Mouse (Mus musculus) MEL (cell line): Measurements from ENCODE around the gene Camta2. TPM values are rescaled to one million over a fixed set of nuclear protein-coding genes. Genes with fewer than 3 reads are reported as not detected.

Experiments
- DNase-seq: peaks from one replicate; pipeline ENCODE4 v3.0.0; 2011; ENCODE audit warnings: low read depth, low spot score
- H3K27ac ChIP-seq: 2 replicates; pipeline ENCODE4 v1.5.1; 2012; ENCODE audit warnings: low read depth, mild to moderate bottlenecking, control low read depth, low read length, moderate library complexity; ENCODE audit not compliant: control insufficient read depth
- H3K27me3 ChIP-seq, 2 experiments: fragments of 150-350 bp in 1 of 2; sonication (generic) in 1 of 2; 2 replicates each; pipeline ENCODE4 v1.6.1; 2012; ENCODE audit warnings: low read length in 2 of 2, mild to moderate bottlenecking in 2 of 2, improper control_type of control experiment in 1 of 2, moderate library complexity in 1 of 2; ENCODE audit not compliant: insufficient read depth in 2 of 2, control insufficient read depth in 1 of 2
- H3K36me3 ChIP-seq, 2 experiments: 2 replicates each; pipeline ENCODE4 v1.6.1; 2012 to 2014; ENCODE audit warnings: low read length in 2 of 2, improper control_type of control experiment in 1 of 2, inconsistent platforms in 1 of 2, mild to moderate bottlenecking in 1 of 2; ENCODE audit not compliant: insufficient read depth in 2 of 2, control insufficient read depth in 1 of 2
- H3K4me1 ChIP-seq, 2 experiments: fragments of 150-350 bp in 1 of 2; sonication (generic) in 1 of 2; 2 replicates each; pipeline ENCODE4 v1.6.1; 2012; ENCODE audit warnings: low read length in 2 of 2, improper control_type of control experiment in 1 of 2, mild to moderate bottlenecking in 1 of 2; ENCODE audit not compliant: insufficient read depth in 2 of 2, control insufficient read depth in 1 of 2
- H3K4me3 ChIP-seq, 2 experiments: fragments of 150-350 bp in 1 of 2; sonication (generic) in 1 of 2; 2 replicates each; pipeline ENCODE4 v1.5.1; 2012; ENCODE audit warnings: low read depth in 2 of 2, low read length in 2 of 2, mild to moderate bottlenecking in 2 of 2, moderate library complexity in 2 of 2, control low read depth in 1 of 2, improper control_type of control experiment in 1 of 2; ENCODE audit not compliant: control insufficient read depth in 1 of 2, insufficient read depth in 1 of 2
- H3K79me2 ChIP-seq: 2 replicates; pipeline ENCODE4 v1.6.1; 2012; ENCODE audit warnings: mild to moderate bottlenecking, low read length, moderate library complexity; ENCODE audit not compliant: control insufficient read depth, poor library complexity, insufficient read depth
- H3K9ac ChIP-seq: 2 replicates; pipeline ENCODE4 v1.6.1; 2012; ENCODE audit warnings: low read depth, mild to moderate bottlenecking, control low read depth, low read length, moderate library complexity; ENCODE audit not compliant: control insufficient read depth, poor library complexity, severe bottlenecking
- H3K9me3 ChIP-seq: fragments of 150-350 bp; sonication (generic); replicated peaks from 2 replicates; pipeline ENCODE4 v1.6.1; 2012; ENCODE audit warnings: mild to moderate bottlenecking, low read length, improper control_type of control experiment, moderate library complexity; ENCODE audit not compliant: insufficient read depth
- BHLHE40 ChIP-seq: IDR thresholded peaks from 2 replicates; pipeline ENCODE4 v1.6.1; 2012; ENCODE audit warnings: low read depth, mild to moderate bottlenecking, inconsistent platforms, low read length, improper control_type of control experiment, borderline replicate concordance
- CHD1 ChIP-seq: IDR thresholded peaks from 2 replicates; pipeline ENCODE4 v1.6.1; 2012; ENCODE audit warnings: low read depth, mild to moderate bottlenecking, inconsistent platforms, low read length, improper control_type of control experiment
- CHD2 ChIP-seq: IDR thresholded peaks from 2 replicates; pipeline ENCODE4 v1.6.1; 2011; ENCODE audit warnings: low read length, improper control_type of control experiment
- CTCF ChIP-seq, 3 experiments: IDR thresholded peaks in 2 of 3; conservative IDR thresholded peaks in 1 of 3; 2 replicates each; pipeline ENCODE4 v1.5.1; 2011 to 2012; ENCODE audit warnings: low read length in 3 of 3, low read depth in 2 of 3, mild to moderate bottlenecking in 2 of 3, improper control_type of control experiment in 1 of 3, inconsistent platforms in 1 of 3, mixed read lengths in 1 of 3, moderate library complexity in 1 of 3; ENCODE audit not compliant: control insufficient read depth in 1 of 3, insufficient read depth in 1 of 3, poor library complexity in 1 of 3, severe bottlenecking in 1 of 3
- E2F4 ChIP-seq: IDR thresholded peaks from 2 replicates; pipeline ENCODE4 v1.6.1; 2011; ENCODE audit warnings: low read depth, low read length, improper control_type of control experiment, borderline replicate concordance
- ELF1 ChIP-seq: IDR thresholded peaks from 2 replicates; pipeline ENCODE4 v1.6.1; 2014; ENCODE audit warnings: low read depth, mild to moderate bottlenecking, inconsistent platforms, low read length, improper control_type of control experiment, moderate library complexity
- ETS1 ChIP-seq: IDR thresholded peaks from 2 replicates; pipeline ENCODE4 v1.6.1; 2012; ENCODE audit warnings: low read depth, mild to moderate bottlenecking, inconsistent platforms, low read length, improper control_type of control experiment, moderate library complexity
- GABPA ChIP-seq: IDR thresholded peaks from 2 replicates; pipeline ENCODE4 v1.6.1; 2012; ENCODE audit warnings: low read depth, mild to moderate bottlenecking, inconsistent platforms, low read length, improper control_type of control experiment, moderate library complexity
- GATA1 ChIP-seq: IDR thresholded peaks from 2 replicates; pipeline ENCODE4 v1.6.1; 2011; ENCODE audit warnings: low read depth, low read length, improper control_type of control experiment
- HCFC1 ChIP-seq: IDR thresholded peaks from 2 replicates; pipeline ENCODE4 v1.6.1; 2012; ENCODE audit warnings: low read depth, mild to moderate bottlenecking, inconsistent platforms, low read length, improper control_type of control experiment, moderate library complexity
- JUND ChIP-seq: IDR thresholded peaks from 2 replicates; pipeline ENCODE4 v1.6.1; 2011; ENCODE audit warnings: low read depth, mild to moderate bottlenecking, improper control_type of control experiment, low read length
- KAT2A ChIP-seq: conservative IDR thresholded peaks from 2 replicates; pipeline ENCODE4 v1.6.1; 2012; ENCODE audit warnings: low read depth, low read length, improper control_type of control experiment, inconsistent platforms
- MAFK ChIP-seq: IDR thresholded peaks from 2 replicates; pipeline ENCODE4 v1.6.1; 2011; ENCODE audit warnings: low read depth, mild to moderate bottlenecking, low read length, improper control_type of control experiment, borderline replicate concordance
- MAX ChIP-seq: IDR thresholded peaks from 2 replicates; pipeline ENCODE4 v1.6.1; 2011; ENCODE audit warnings: low read length, improper control_type of control experiment
- MAZ ChIP-seq: IDR thresholded peaks from 2 replicates; pipeline ENCODE4 v1.6.1; 2012; ENCODE audit warnings: low read depth, mild to moderate bottlenecking, inconsistent platforms, low read length, improper control_type of control experiment
- MEF2A ChIP-seq: IDR thresholded peaks from 2 replicates; pipeline ENCODE4 v1.6.1; 2014; ENCODE audit warnings: low read depth, mild to moderate bottlenecking, inconsistent platforms, low read length, improper control_type of control experiment; ENCODE audit not compliant: poor library complexity, insufficient replicate concordance, severe bottlenecking; ENCODE audit errors: extremely low read depth
- MXI1 ChIP-seq: IDR thresholded peaks from 2 replicates; pipeline ENCODE4 v1.6.1; 2011; ENCODE audit warnings: mild to moderate bottlenecking, low read depth, low read length, improper control_type of control experiment
- MYB ChIP-seq: IDR thresholded peaks from 2 replicates; pipeline ENCODE4 v1.6.1; 2011; ENCODE audit warnings: mild to moderate bottlenecking, low read depth, low read length, improper control_type of control experiment
- MYC ChIP-seq: IDR thresholded peaks from 2 replicates; pipeline ENCODE4 v1.6.1; 2011; ENCODE audit warnings: low read depth, mild to moderate bottlenecking, low read length, improper control_type of control experiment, moderate library complexity
- NELFE ChIP-seq: IDR thresholded peaks from 2 replicates; pipeline ENCODE4 v1.6.1; 2011; ENCODE audit warnings: low read depth, low read length, improper control_type of control experiment
- NRF1 ChIP-seq: IDR thresholded peaks from 2 replicates; pipeline ENCODE4 v1.6.1; 2014; ENCODE audit warnings: low read depth, mild to moderate bottlenecking, inconsistent platforms, low read length, improper control_type of control experiment, moderate library complexity; ENCODE audit not compliant: poor library complexity, insufficient read depth, severe bottlenecking
- POLR2A ChIP-seq, 2 experiments: IDR thresholded peaks; 2 replicates each; pipeline ENCODE4 v1.6.1; 2011 to 2012; ENCODE audit warnings: low read length in 2 of 2, mild to moderate bottlenecking in 2 of 2, control low read depth in 1 of 2, improper control_type of control experiment in 1 of 2, low read depth in 1 of 2, moderate library complexity in 1 of 2; ENCODE audit not compliant: control insufficient read depth in 1 of 2, insufficient read depth in 1 of 2, poor library complexity in 1 of 2
- POLR2AphosphoS2 ChIP-seq: IDR thresholded peaks from 2 replicates; pipeline ENCODE4 v1.6.1; 2011; ENCODE audit warnings: low read length, improper control_type of control experiment
- POLR2AphosphoS5 ChIP-seq: IDR thresholded peaks from 2 replicates; pipeline ENCODE4 v1.6.1; 2012; ENCODE audit warnings: low read depth, borderline replicate concordance, mild to moderate bottlenecking, inconsistent platforms, low read length, moderate library complexity, mixed read lengths
- RAD21 ChIP-seq: IDR thresholded peaks from 2 replicates; pipeline ENCODE4 v1.6.1; 2011; ENCODE audit warnings: mild to moderate bottlenecking, low read depth, low read length, improper control_type of control experiment
- RCOR1 ChIP-seq: IDR thresholded peaks from 2 replicates; pipeline ENCODE4 v1.6.1; 2012; ENCODE audit warnings: low read depth, mild to moderate bottlenecking, inconsistent platforms, low read length, improper control_type of control experiment
- SIN3A ChIP-seq: IDR thresholded peaks from 2 replicates; pipeline ENCODE4 v1.6.1; 2012; ENCODE audit warnings: low read length, improper control_type of control experiment, inconsistent platforms
- SMC3 ChIP-seq: IDR thresholded peaks from 2 replicates; pipeline ENCODE4 v1.6.1; 2011; ENCODE audit warnings: low read depth, low read length, improper control_type of control experiment
- TAL1 ChIP-seq: IDR thresholded peaks from 2 replicates; pipeline ENCODE4 v1.6.1; 2012; ENCODE audit warnings: mild to moderate bottlenecking, inconsistent platforms, low read length, moderate library complexity, mixed read lengths
- TBP ChIP-seq: IDR thresholded peaks from 2 replicates; pipeline ENCODE4 v1.8.0; 2011; ENCODE audit warnings: low read depth, low read length, improper control_type of control experiment
- TCF12 ChIP-seq: IDR thresholded peaks from 2 replicates; pipeline ENCODE4 v1.6.1; 2014; ENCODE audit warnings: low read depth, mild to moderate bottlenecking, inconsistent platforms, low read length, improper control_type of control experiment, moderate library complexity
- USF1 ChIP-seq: IDR thresholded peaks from 2 replicates; pipeline ENCODE4 v1.6.1; 2014; ENCODE audit warnings: low read depth, mild to moderate bottlenecking, inconsistent platforms, low read length, improper control_type of control experiment, moderate library complexity
- USF2 ChIP-seq, 2 experiments: IDR thresholded peaks; 2 replicates each; pipeline ENCODE4 v1.6.1; 2011 to 2012; ENCODE audit warnings: improper control_type of control experiment in 2 of 2, low read length in 2 of 2, borderline replicate concordance in 1 of 2, inconsistent platforms in 1 of 2, low read depth in 1 of 2, mild to moderate bottlenecking in 1 of 2; ENCODE audit not compliant: insufficient read depth in 1 of 2
- ZC3H11A ChIP-seq: IDR thresholded peaks from 2 replicates; pipeline ENCODE4 v1.6.1; 2012; ENCODE audit warnings: low read depth, mild to moderate bottlenecking, inconsistent platforms, low read length, improper control_type of control experiment
- ZKSCAN1 ChIP-seq: IDR thresholded peaks from 2 replicates; pipeline ENCODE4 v1.6.1; 2012; ENCODE audit warnings: low read depth, mild to moderate bottlenecking, inconsistent platforms, low read length, improper control_type of control experiment, moderate library complexity
- ZMIZ1 ChIP-seq: IDR thresholded peaks from 2 replicates; pipeline ENCODE4 v1.6.1; 2012; ENCODE audit warnings: low read depth, mild to moderate bottlenecking, inconsistent platforms, low read length, improper control_type of control experiment, moderate library complexity
- ZNF384 ChIP-seq: IDR thresholded peaks from 2 replicates; pipeline ENCODE4 v1.6.1; 2012; ENCODE audit warnings: low read depth, mild to moderate bottlenecking, inconsistent platforms, low read length, improper control_type of control experiment
- polyA plus RNA-seq, 2 experiments: library from polyadenylated mRNA; stranded (reverse) in 1 of 2; unstranded in 1 of 2; fragments of >175 nt in 1 of 2; fragments of >200 nt in 1 of 2; gene quantifications; 2 replicates each; pipeline versions ENCODE4 v1.2.1 to v1.2.4; 2012; ENCODE audit warnings: low replicate concordance in 2 of 2, low read depth in 1 of 2; ENCODE audit not compliant: insufficient read length in 2 of 2, insufficient read depth in 1 of 2, missing spikeins in 1 of 2
- total RNA-seq: library from RNA; depleted of rRNA; stranded (reverse); fragments of 300-350 nt; gene quantifications from 2 replicates; pipeline ENCODE4 v1.2.3, GENCODE M21; 2012

The Camta2 gene
- total and polyA plus RNA-seq, 3 experiments = 1.9 to 15.0 TPM; not detected in 1

DNA sequence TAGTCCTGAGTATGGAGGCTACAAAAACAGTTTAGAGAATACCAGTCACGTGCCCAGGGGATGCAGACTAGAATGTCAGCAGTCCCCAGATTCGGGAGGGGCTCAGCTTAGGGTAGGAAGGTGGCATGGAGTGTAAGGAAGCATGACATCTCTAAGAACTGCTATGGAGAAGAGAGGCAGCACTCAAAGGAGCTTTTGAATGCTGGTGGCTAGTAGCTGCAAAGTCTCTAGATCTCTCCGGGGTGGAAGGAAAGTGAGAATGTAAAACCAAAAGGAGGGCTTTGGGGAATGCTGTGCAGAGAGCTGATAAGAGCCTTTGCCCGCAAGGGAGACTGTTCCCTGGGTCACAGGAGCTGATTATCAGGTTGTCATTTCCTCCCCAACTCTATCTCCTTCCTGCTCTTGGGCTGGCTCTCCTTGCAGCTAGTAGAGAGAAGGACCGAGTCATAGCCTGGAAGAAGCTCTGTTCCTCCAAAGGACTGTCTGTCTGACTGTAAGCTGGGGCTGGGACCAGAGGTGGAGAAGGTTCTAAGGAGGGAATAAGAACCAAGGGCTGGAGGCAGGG is 49.1 kb downstream of the Camta2 start, which contains the start of gene Gp1ba:
Gene Gp1ba (plus strand): TSS at position 409 of the 565 bp plus-strand sequence.
- peak; percentile 97 for DNase-seq
- H3K79me2 ChIP-seq = peaks cover 10% of the 10 kb centered on the region; the same call in 1 of the 2 replicates
- H3K4me1 ChIP-seq = peaks cover 14 to 47% of the 10 kb centered on the region in 2 experiments
- H3K27me3 ChIP-seq = no peaks in the 10 kb centered on the region
- H3K27ac ChIP-seq = peak within 1 kb of the TSS; percentile 96
- H3K9me3 ChIP-seq = no peaks in the 10 kb centered on the region
- peak within 1 kb of the TSS; percentile 8 to 9 for H3K4me3 ChIP-seq
- H3K36me3 ChIP-seq = peaks cover 0 to 41% of the 10 kb centered on the region in 2 experiments; a peak in 2 of 4 replicates
- H3K9ac ChIP-seq = peak within 1 kb of the TSS; percentile 52
- TF ChIP-seq MXI1 = peak; percentile 49; the same call in 1 of the 2 replicates
- TF ChIP-seq NELFE = peak; percentile 57
- TF ChIP-seq GABPA = no peak
- TF ChIP-seq ZMIZ1 = peak; percentile 69; the same call in 1 of the 2 replicates
- no peak for TF ChIP-seq ZKSCAN1
- TF ChIP-seq TCF12 = peak; percentile 99
- peak; percentile 93 for TF ChIP-seq RCOR1
- no peak for TF ChIP-seq POLR2AphosphoS5
- TF ChIP-seq MYB = no peak
- TF ChIP-seq MAZ = peak; percentile 10; the same call in 1 of the 2 replicates
- TF ChIP-seq NRF1 = no peak
- TF ChIP-seq HCFC1 = no peak
- no peak; the same call in 1 of the 2 replicates for TF ChIP-seq CHD2
- TF ChIP-seq MYC = peak; percentile 43
- TF ChIP-seq MAFK = no peak
- TF ChIP-seq E2F4 = no peak
- TF ChIP-seq POLR2A (IDR thresholded peaks at IDR 0.05; ENCODE audit: control insufficient read depth in 1 of 2, insufficient read depth in 1 of 2, low read depth in 1 of 2, low read length in 2 of 2, poor library complexity in 1 of 2) = peak; percentile 44 to 86; a peak in 2 of 4 replicates
- TF ChIP-seq POLR2AphosphoS2 = peak; percentile 70; the same call in 1 of the 2 replicates
- TF ChIP-seq CTCF (IDR thresholded peaks at IDR 0.05 in 2 of 3, conservative IDR thresholded peaks at IDR 0.05 in 1 of 3; ENCODE audit: control insufficient read depth in 1 of 3, insufficient read depth in 1 of 3, low read depth in 2 of 3, low read length in 3 of 3, poor library complexity in 1 of 3, severe bottlenecking in 1 of 3) = no peak
- TF ChIP-seq ETS1 = peak; percentile 90
- no peak for TF ChIP-seq RAD21
- TF ChIP-seq GATA1 = peak; percentile 100
- TF ChIP-seq JUND = no peak
- peak; percentile 77 for TF ChIP-seq MAX
- TF ChIP-seq BHLHE40 = peak; percentile 82; the same call in 1 of the 2 replicates
- no peak for TF ChIP-seq ZC3H11A
- no peak for TF ChIP-seq ELF1
- TF ChIP-seq USF2 (IDR thresholded peaks at IDR 0.05; ENCODE audit: borderline replicate concordance in 1 of 2, insufficient read depth in 1 of 2, low read depth in 1 of 2, low read length in 2 of 2) = 0 out of 4 replicates have a peak, but pooled peaks of 1 of the 2 experiments have one; percentile 22
- peak; percentile 91 for TF ChIP-seq TBP
- TF ChIP-seq SIN3A = peak; percentile 90
- no peak for TF ChIP-seq KAT2A
- peak; percentile 91 for TF ChIP-seq USF1
- TF ChIP-seq ZNF384 = no peak; the same call in 1 of the 2 replicates
- TF ChIP-seq TAL1 = peak; percentile 97
- no peak for TF ChIP-seq CHD1
- no peak for TF ChIP-seq SMC3
- no peak for TF ChIP-seq MEF2A
